Mouse (Mus musculus): ENCODE measurements around the gene Prx. TPM values are rescaled to one million over a fixed set of nuclear protein-coding genes. Genes with fewer than 3 reads are reported as not detected.

Prx gene
- polyA plus RNA-seq, 1 experiment from 2014 or later = 1.2 TPM

DNA sequence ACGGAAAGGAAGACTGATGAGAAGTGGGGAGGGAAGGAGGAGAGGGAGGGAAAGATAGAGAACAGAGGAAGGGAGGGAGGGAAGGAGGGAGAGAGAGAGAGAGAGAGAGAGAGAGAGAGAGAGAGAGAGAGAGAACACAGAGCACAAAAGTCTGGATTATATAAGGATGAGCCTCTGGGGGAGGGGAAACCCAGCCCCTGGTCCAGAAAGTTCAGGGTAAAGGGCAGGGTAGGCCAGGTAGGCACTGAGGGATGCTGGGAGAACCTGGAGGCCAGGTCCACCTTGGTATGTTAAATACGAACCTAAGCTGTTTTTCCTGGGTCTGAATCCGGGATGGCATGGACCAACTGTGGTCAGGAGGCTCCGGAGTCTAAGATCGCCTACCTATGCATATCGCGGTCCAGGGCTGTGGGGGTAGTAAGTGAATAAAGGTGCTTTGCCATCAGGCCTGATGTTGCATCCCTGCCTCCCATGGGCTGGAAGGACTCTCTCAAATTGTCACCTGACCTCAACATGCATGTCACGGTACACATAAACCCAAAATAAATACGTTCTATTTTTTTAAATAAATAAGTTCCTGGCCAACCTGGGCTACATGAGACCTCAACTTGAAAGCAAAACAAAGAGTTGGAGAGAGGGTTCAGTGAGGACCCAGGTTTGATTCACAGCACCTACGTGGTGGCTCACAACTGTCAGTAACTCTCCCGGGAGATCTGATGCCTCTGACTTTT is 27.6 kb upstream of the Prx start:
- no peaks in the 10 kb centered on the region for H3K9me3 ChIP-seq (ENCODE audit: control insufficient read depth, low read length)
- H3K27me3 ChIP-seq (ENCODE audit: control insufficient read depth, insufficient read depth, low read length) = no peaks in the 10 kb centered on the region
- peaks cover 7% of the 10 kb centered on the region for H3K36me3 ChIP-seq (ENCODE audit: control insufficient read depth, insufficient read depth, low read length)
- H3K4me3 ChIP-seq (ENCODE audit: low read length) = no peak overlapping the region
- peaks cover 18% of the 10 kb centered on the region for H3K4me1 ChIP-seq (ENCODE audit: control insufficient read depth, insufficient read depth, low read length)
- 89% methylated on average over 11 of the region's 11 CpGs for WGBS
- no peak overlapping the region for H3K27ac ChIP-seq (ENCODE audit: low read depth, low read length)
- ATAC-seq (ENCODE audit: low FRiP score, low TSS enrichment) = no peak
- H3K9ac ChIP-seq (ENCODE audit: low read depth, low read length) = no peak overlapping the region
- no peak overlapping the region for H3K4me2 ChIP-seq (replicated peaks; ENCODE audit: low read depth, low read length)

DNA sequence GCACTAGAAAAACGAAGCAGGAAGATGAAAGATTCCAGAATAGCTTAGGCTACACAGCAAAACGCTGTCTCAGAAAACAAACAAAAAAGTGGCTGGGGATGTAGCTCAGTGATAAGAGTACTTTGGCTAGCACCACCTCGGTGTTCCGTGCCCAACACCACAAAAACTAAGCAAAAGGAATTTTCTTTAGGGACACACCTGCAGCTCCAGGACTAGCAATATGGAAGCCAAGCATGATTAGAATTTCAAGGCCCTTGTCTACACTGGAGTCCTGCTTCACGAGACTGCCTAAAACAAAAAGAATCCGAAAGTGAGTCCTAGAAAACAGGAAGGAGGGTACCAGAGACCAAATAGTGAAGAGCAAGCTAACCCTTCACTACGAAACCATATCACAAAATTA is 26.5 kb upstream of the Prx start:
- 48% methylated on average over 7 of the region's 7 CpGs for WGBS
- Histone ChIP-seq H3K27me3 (ENCODE audit: control insufficient read depth, insufficient read depth, low read length) (no peaks in the 10 kb centered on the region), H3K4me2 (replicated peaks; ENCODE audit: low read depth, low read length) (peak overlapping the region; percentile 38), H3K4me1 (ENCODE audit: control insufficient read depth, insufficient read depth, low read length) (peaks cover 15% of the 10 kb centered on the region), H3K36me3 (ENCODE audit: control insufficient read depth, insufficient read depth, low read length) (peaks cover 12% of the 10 kb centered on the region), H3K9me3 (ENCODE audit: control insufficient read depth, low read length) (no peaks in the 10 kb centered on the region), H3K4me3 (ENCODE audit: low read length) (peak overlapping the region; percentile 72), H3K9ac (ENCODE audit: low read depth, low read length) (0 out of 2 replicates have a peak overlapping the region, but pooled peaks have one; percentile 5), H3K27ac (ENCODE audit: low read depth, low read length) (peak overlapping the region; percentile 96; the same call in 1 of the 2 replicates)
- ATAC-seq (ENCODE audit: low FRiP score, low TSS enrichment) = no peak

DNA sequence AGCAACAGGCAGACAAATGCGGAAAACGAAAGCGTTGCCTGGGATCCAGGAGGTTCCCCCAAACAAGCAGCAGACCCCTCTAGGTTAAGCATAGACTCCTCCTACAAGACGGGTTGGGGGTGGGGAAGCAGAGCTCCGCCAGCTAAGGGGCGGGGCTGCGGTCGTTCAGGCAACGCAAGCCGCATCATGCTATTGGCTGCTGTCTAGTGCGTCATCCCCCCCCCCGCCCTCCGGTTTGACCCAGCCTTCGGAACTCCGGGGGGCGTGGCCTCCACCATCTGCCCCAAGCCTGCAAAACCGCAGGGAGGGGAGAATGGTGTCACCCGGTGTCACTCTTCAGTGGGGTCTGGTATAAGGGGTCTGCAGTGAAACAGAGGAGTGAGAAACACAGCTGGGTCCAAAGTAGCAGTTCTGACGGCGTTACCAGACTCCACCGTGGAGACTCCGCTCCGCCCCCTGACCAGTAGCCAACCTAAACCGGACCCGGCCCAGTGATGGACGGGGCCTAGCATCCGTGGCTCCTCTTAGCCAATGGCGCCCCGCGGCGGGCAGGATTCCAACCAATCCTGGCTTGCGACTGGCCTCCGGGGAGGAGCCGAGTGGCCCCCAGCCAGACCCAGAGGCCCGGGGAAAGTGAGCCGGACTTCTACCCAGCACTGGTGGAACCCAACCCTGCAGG is 25.8 kb upstream of the Prx start, which contains the start of gene Sertad3:
Gene Sertad3 (plus strand): TSS at position 613 of the 679 bp plus-strand sequence.
- Histone ChIP-seq H3K4me1 (ENCODE audit: control insufficient read depth, insufficient read depth, low read length) (peaks cover 18% of the 10 kb centered on the region), H3K27ac (ENCODE audit: low read depth, low read length) (peak within 1 kb of the TSS; percentile 96), H3K9ac (ENCODE audit: low read depth, low read length) (peak within 1 kb of the TSS; percentile 74), H3K4me3 (ENCODE audit: low read length) (peak within 1 kb of the TSS; percentile 72), H3K4me2 (replicated peaks; ENCODE audit: low read depth, low read length) (peak within 1 kb of the TSS; percentile 72), H3K36me3 (ENCODE audit: control insufficient read depth, insufficient read depth, low read length) (peaks cover 14% of the 10 kb centered on the region), H3K27me3 (ENCODE audit: control insufficient read depth, insufficient read depth, low read length) (no peaks in the 10 kb centered on the region), H3K9me3 (ENCODE audit: control insufficient read depth, low read length) (no peaks in the 10 kb centered on the region)
- under 1% methylated on average over 36 of the region's 36 CpGs for WGBS
- ATAC-seq (ENCODE audit: low FRiP score, low TSS enrichment) = peak; percentile 93

DNA sequence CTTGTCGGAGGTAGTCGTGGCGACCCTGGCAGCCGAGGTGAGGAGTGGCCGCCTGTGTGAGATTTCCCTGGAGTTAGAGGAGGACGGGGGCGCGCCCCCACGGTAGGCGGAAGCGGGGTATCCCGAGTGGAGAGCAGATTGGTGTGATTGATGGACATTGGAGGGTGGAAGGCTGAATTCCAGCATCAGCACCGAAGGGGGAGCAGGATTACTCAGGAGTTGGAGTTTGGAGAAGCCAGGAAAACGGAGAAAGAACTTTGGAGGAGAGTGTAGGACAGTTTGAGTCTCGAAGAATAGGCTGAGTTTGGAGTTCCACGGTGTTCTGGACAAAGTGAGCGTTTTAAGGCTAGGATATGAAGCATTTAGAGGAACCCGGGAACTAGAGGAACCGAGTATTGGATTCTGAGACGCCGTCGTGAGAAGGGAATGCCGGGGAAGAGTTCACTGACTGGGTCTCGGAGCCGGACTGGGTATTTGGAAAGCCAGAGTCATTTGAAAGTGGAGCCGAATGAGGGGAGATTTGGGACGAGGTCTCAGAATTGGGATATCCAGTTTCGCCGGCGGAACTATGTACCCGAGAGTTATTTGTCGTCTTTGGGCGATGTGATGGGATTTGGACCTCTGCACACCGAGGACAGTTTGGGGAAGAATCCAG is 25.2 kb upstream of the Prx start:
- Histone ChIP-seq H3K4me1 (ENCODE audit: control insufficient read depth, insufficient read depth, low read length) (peaks cover 18% of the 10 kb centered on the region), H3K4me3 (ENCODE audit: low read length) (peak overlapping the region; percentile 72), H3K4me2 (replicated peaks; ENCODE audit: low read depth, low read length) (peak overlapping the region; percentile 72), H3K9ac (ENCODE audit: low read depth, low read length) (peak overlapping the region; percentile 74), H3K27ac (ENCODE audit: low read depth, low read length) (peak overlapping the region; percentile 96), H3K9me3 (ENCODE audit: control insufficient read depth, low read length) (no peaks in the 10 kb centered on the region), H3K27me3 (ENCODE audit: control insufficient read depth, insufficient read depth, low read length) (no peaks in the 10 kb centered on the region), H3K36me3 (ENCODE audit: control insufficient read depth, insufficient read depth, low read length) (peaks cover 14% of the 10 kb centered on the region)
- no peak for ATAC-seq (ENCODE audit: low FRiP score, low TSS enrichment)
- under 1% methylated on average over 34 of the region's 34 CpGs for WGBS

DNA sequence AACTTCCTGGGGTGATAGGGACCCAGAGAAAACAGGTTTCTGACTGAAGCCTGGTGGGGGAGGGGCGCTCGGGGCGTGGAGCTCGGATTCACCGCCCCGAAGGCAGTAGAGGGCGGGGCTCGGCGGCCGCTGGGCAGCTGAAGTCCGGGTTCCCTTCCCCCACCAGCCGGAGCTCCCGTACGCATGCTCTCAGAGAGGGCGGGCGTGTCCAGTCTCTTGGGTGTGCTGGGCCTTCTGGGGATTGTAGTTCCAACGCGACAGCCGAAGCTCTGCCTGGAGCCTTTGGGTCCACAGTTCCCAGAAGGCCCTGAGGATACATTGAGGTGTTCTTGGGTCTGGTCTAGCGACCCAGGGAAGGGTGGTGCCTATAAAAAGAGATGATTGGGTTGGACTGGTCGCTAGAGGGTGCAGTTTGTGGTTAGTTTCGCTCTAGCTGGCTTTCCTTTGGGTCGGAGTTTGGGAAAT is 24.6 kb upstream of the Prx start:
- Histone ChIP-seq H3K4me3 (ENCODE audit: low read length) (peak overlapping the region; percentile 72), H3K4me1 (ENCODE audit: control insufficient read depth, insufficient read depth, low read length) (peaks cover 18% of the 10 kb centered on the region), H3K27ac (ENCODE audit: low read depth, low read length) (peak overlapping the region; percentile 96), H3K27me3 (ENCODE audit: control insufficient read depth, insufficient read depth, low read length) (no peaks in the 10 kb centered on the region), H3K9ac (ENCODE audit: low read depth, low read length) (peak overlapping the region; percentile 74; the same call in 1 of the 2 replicates), H3K36me3 (ENCODE audit: control insufficient read depth, insufficient read depth, low read length) (peaks cover 14% of the 10 kb centered on the region), H3K4me2 (replicated peaks; ENCODE audit: low read depth, low read length) (peak overlapping the region; percentile 72), H3K9me3 (ENCODE audit: control insufficient read depth, low read length) (no peaks in the 10 kb centered on the region)
- peak; percentile 94 for ATAC-seq (ENCODE audit: low FRiP score, low TSS enrichment)
- under 1% methylated on average over 23 of the region's 23 CpGs for WGBS

DNA sequence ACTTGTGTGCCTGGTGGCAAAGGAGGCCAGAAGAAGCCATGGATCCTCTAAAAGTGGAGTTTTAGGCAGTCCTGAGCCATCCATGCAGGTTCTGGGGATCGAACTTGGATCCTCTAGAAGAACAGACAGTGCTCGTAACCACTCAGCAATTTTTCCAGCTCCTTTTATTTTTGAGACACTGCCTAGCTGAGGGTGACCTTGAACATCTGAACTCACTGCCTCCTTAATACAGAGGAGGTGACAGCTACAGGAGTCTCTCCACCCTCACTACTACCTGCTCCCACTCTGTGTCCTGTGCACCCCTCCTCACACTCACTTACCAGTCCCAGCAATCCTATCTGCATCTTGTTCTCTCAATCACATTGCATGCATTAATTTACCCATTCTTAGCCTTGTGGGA is 23.5 kb upstream of the Prx start:
- no peak overlapping the region; the same call in 1 of the 2 replicates for H3K4me3 ChIP-seq (ENCODE audit: low read length)

DNA sequence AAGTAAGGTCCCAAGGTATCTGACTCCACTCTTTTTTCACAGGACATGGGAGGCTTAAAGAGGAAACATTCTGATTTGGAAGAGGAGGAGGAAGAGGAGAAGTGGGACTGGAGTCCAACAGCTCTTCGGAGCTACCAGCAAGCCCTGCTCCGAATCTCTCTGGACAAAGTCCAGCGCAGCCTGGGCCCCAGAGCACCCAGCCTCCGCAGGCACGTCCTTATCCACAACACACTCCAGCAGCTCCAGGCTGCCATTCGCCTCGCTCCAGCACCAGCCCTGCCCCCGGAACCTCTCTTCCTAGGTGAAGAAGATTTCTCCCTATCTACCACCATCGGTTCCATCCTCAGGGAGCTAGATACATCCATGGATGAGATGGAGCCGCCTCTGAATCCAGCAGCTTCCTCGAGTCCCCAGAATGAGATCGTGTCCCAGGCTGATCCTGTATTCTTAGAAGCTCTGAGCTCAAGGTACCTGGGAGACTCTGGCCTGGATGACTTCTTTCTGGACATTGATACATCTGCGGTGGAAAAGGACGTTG is 23.0 kb upstream of the Prx start:
- WGBS = 97% methylated on average over 14 of the region's 14 CpGs
- Histone ChIP-seq H3K27me3 (ENCODE audit: control insufficient read depth, insufficient read depth, low read length) (no peaks in the 10 kb centered on the region), H3K36me3 (ENCODE audit: control insufficient read depth, insufficient read depth, low read length) (peaks cover 14% of the 10 kb centered on the region), H3K9ac (ENCODE audit: low read depth, low read length) (no peak overlapping the region), H3K4me1 (ENCODE audit: control insufficient read depth, insufficient read depth, low read length) (peaks cover 21% of the 10 kb centered on the region), H3K4me2 (replicated peaks; ENCODE audit: low read depth, low read length) (no peak overlapping the region), H3K9me3 (ENCODE audit: control insufficient read depth, low read length) (no peaks in the 10 kb centered on the region), H3K27ac (ENCODE audit: low read depth, low read length) (no peak overlapping the region), H3K4me3 (ENCODE audit: low read length) (no peak overlapping the region)
- ATAC-seq (ENCODE audit: low FRiP score, low TSS enrichment) = no peak

More for the DNA sequence above, 23.5 kb upstream of the Prx start:
- Histone ChIP-seq H3K4me1 (ENCODE audit: control insufficient read depth, insufficient read depth, low read length) (peaks cover 18% of the 10 kb centered on the region), H3K27ac (ENCODE audit: low read depth, low read length) (no peak overlapping the region), H3K9me3 (ENCODE audit: control insufficient read depth, low read length) (no peaks in the 10 kb centered on the region), H3K4me2 (replicated peaks; ENCODE audit: low read depth, low read length) (no peak overlapping the region), H3K27me3 (ENCODE audit: control insufficient read depth, insufficient read depth, low read length) (no peaks in the 10 kb centered on the region), H3K9ac (ENCODE audit: low read depth, low read length) (peak overlapping the region; percentile 28; the same call in 1 of the 2 replicates), H3K36me3 (ENCODE audit: control insufficient read depth, insufficient read depth, low read length) (peaks cover 14% of the 10 kb centered on the region)
- no peak for ATAC-seq (ENCODE audit: low FRiP score, low TSS enrichment)
- 88% methylated on average over 2 of the region's 2 CpGs for WGBS

DNA sequence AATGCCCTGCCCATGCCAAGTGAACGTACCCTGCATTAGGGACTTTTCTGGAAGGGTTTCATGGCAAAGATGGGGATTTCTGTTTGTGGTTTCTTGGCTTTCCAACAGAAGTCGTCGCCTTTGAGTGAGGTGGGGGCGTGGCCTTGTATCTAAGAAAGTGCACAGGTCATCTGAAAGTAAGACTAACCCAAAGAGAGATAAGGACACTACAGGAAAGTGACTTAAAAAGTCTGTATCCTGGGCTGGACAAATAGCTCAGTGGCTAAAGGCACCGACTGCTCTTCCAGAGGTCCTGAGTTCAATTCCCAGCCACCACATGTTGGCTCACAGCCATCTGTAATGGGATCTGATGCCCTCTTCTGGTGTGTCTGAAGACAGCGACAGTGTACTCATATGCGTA is 20.6 kb upstream of the Prx start:
- Histone ChIP-seq H3K27ac (ENCODE audit: low read depth, low read length) (no peak overlapping the region), H3K9me3 (ENCODE audit: control insufficient read depth, low read length) (no peaks in the 10 kb centered on the region), H3K4me2 (replicated peaks; ENCODE audit: low read depth, low read length) (no peak overlapping the region), H3K4me3 (ENCODE audit: low read length) (no peak overlapping the region), H3K4me1 (ENCODE audit: control insufficient read depth, insufficient read depth, low read length) (peaks cover 16% of the 10 kb centered on the region), H3K27me3 (ENCODE audit: control insufficient read depth, insufficient read depth, low read length) (no peaks in the 10 kb centered on the region), H3K36me3 (ENCODE audit: control insufficient read depth, insufficient read depth, low read length) (peaks cover 14% of the 10 kb centered on the region), H3K9ac (ENCODE audit: low read depth, low read length) (no peak overlapping the region)
- ATAC-seq (ENCODE audit: low FRiP score, low TSS enrichment) = no peak
- 77% methylated on average over 7 of the region's 7 CpGs for WGBS

Data from kidney, embryonic 14.5 days (tissue).